Mouse (Mus musculus): ENCODE measurements around the gene Rspry1.

- TF ChIP-seq CTCF (IDR thresholded peaks at IDR 0.05; ENCODE audit: low read depth), result no peak
- TF ChIP-seq EP300 (IDR thresholded peaks at IDR 0.05; ENCODE audit: low read depth), result no peak
Observed at GRCm38 (mm10) chr8:94601034-94601606, 617 bp upstream of the Rspry1 start.

Measured in liver, postnatal 0 days (tissue).